Mouse (Mus musculus) lung, postnatal 25 days (tissue): ENCODE measurements at regions not wholly inside any gene's neighbourhood (a gene's known extent, or its start where the extent isn't known, plus 50 kb on each side); places are given as distances from the start of the nearest gene placed in this dataset.
A peak's percentile ranks its signal among the peaks of the same experiment; 100 is the strongest.
"Not testable (repeated sequence)": the region's sequence is repeated elsewhere in the genome, so short reads cannot be mapped to it uniquely, and the experiment has no call there.

ENCODE experiments used
- DNase-seq: peaks from one replicate; pipeline ENCODE4 v3.0.0; 2022; ENCODE audit warnings: low spot score

DNA sequence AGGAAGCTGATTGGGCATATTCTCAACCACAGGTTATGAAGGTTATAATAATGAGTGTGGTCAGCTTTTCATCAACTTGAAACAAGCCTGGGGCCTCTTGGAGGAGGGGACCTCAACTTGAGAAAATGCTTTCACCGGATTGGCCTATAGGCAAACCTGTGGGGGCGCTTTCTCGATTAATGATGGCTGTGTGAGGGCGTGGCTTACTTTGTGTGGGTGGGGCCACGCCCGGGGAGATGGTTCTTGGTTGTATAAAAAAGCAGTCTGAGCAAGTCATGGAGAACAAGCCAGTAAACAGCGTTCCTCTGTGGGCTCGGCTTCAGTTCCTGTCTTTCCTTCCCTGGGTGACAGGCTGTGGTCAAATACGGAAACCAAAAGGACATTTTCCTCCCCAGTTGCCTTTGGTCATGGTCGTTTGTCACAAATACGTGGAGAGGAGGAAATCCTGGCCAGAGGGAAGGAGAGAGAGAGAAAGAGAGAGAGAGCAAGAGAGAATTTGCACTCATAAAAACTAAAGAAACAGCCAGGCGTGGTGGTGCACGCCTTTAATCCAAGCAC, 163.1 kb downstream of the Ifng start:
- no peak for DNase-seq

DNA sequence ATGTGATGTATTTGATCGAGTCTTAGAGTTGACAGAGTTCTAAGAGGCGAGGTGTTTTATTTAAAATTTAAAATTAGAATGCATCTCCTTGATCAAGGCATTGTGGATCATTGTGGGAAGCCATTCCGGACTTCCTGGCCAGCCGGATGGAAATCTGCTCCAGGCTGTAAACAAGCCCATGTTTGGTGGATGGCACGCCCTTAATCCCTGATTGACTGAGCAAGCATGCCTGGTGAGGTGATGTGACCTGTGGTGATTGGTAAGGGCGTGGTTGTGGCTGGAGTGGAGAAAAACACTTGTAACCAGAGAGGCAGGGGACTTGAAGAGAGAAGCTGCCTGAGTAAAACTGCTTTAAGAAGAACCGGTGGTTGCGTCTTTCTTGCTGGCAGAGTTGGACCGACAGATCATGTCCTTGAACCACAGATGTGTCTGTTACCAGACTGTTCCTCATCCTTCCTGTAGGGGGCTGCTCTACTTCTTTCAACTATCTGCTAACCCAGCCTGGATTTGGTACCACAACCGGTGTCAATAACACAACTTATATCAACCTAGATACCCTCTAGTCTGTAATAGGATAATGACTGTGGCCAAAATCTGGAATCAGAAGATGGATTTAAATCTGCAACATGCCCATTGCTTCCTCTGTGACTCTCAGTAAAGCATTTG, 164.4 kb downstream of the Ifng start:
- DNase-seq, result no peak

- no peak for DNase-seq
These were observed 166.6 kb downstream of the Ifng start for GRCm38 (mm10) chr10:118607418-118607817.

- DNase-seq, result no peak
These were observed 167.7 kb downstream of the Ifng start for GRCm38 (mm10) chr10:118608376-118609145.

- no peak for DNase-seq
These were observed 168.3 kb downstream of the Ifng start for GRCm38 (mm10) chr10:118609157-118609556.

DNA sequence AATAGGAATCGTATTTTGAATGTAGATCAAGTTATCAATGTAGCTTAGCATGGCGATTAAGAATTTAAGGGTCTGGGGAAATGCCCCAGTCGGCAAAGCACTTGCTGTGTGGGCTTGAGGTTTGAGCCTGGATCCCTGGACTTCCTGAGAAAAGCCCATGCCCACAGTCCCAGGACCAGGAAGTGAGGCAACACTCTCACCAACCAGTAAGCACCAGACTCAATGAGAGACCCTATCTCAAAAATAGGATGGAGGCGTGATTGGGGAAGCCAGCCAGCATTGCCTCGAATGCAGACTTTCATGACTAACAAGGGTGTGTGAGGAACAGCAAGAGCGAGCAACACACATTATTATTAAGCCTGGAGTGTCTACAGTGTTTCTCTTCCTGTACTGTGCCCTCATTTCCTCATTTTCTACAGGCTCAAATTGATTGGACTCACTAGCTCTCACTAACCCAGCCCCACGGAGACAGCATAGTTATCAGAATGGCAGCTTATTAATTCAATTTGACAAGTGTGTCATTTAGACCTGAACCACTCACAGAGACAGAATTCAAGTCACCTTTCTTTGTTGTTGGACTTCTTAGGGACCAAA, 170.1 kb downstream of the Ifng start:
- DNase-seq, result no peak

- DNase-seq, result no peak
These were observed 171.2 kb downstream of the Ifng start for GRCm38 (mm10) chr10:118612091-118612490.

DNA sequence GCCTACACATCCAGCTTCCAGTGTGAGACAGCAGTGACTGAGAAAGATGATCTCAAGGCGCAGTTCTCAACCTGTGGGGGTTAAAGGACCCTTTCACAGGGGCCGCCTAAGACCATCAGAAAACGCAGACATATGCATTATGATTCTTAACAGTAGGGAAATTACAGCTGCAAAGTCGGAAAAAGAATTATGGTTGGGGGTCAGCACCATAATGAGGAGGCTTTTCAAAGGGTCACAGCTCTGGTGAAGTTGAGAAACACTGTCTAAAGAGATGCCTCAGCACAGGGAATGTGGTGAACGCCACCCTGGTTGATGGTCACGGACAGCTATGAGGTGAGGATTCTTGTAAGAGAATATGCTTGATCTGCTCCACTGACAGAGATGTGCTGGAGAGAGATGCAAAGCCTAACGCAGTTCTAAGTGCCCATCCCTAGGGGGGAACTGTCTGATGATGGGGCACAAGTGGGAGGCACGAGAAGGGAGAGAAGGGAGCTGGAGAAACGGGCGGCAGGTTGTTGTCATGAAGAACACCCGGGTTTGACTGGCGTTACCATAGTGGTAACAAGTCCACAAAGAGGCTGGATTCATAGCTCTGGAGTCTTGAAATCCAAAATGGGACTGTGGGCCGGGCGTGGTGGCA, 172.3 kb downstream of the Ifng start:
- DNase-seq, result no peak

DNA sequence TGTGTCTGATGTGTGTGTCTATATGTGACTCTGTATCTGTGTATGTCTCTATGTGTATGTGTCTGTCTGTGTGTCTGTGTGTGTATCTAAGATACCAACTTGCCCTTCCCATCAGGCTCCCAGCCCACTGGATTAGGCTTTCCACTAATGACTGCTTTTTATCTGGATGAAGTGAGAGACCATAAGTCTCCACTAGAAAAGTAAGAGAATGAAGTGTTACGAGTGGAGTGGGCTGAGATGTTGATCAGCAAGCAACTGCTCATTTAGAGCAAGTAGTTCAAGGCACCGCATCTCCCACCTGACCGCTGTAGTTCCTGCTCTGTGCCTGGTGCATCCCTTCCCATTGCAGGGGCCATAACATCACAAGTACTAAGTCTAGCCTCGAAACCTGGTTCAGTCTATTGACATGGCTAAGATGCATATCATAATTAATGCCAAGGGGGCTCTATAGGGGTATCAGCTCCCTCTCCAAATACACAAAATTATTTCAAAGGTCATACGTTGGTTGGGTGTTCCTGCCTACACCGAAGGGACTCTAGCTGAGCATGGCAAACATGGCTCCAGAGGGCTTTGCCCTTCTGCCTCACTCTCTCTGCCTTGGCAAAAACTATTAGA, 173.5 kb downstream of the Ifng start:
- no peak for DNase-seq

- no peak for DNase-seq
These were observed 174.5 kb downstream of the Ifng start for GRCm38 (mm10) chr10:118615131-118616020.

DNA sequence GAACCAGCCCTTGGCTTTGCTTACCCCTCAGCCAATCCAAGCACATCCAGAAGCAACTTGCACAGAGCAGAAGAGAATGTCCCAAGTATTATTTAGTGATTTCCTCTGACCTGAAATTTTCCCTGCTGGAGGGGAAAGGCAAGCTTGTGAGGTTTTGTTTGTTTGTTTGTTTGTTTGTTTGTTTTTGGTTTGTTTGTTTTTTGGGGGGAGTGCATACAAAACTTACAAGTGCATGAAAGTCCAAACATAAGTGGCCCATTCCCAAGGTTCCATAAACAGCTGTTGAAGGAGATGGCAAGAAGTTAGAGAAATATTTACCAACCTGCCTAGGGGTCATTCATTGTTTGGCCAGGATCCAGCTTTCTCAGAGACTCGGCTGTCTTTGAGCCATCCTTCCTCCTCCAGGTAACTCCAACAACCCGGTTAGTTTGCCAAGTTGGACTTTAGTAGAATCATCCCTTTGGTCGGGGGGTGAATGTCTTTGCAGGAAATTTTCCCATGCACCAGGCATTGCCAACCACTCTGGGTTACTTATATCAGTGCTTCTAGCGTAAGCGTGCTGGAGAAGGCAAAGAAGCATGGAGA, 175.3 kb downstream of the Ifng start:
- no peak for DNase-seq

- no peak for DNase-seq
These were observed 176.6 kb downstream of the Ifng start for GRCm38 (mm10) chr10:118617291-118618044.

- not testable (repeated sequence) for DNase-seq
These were observed 177.4 kb downstream of the Ifng start for GRCm38 (mm10) chr10:118618251-118618650.

DNA sequence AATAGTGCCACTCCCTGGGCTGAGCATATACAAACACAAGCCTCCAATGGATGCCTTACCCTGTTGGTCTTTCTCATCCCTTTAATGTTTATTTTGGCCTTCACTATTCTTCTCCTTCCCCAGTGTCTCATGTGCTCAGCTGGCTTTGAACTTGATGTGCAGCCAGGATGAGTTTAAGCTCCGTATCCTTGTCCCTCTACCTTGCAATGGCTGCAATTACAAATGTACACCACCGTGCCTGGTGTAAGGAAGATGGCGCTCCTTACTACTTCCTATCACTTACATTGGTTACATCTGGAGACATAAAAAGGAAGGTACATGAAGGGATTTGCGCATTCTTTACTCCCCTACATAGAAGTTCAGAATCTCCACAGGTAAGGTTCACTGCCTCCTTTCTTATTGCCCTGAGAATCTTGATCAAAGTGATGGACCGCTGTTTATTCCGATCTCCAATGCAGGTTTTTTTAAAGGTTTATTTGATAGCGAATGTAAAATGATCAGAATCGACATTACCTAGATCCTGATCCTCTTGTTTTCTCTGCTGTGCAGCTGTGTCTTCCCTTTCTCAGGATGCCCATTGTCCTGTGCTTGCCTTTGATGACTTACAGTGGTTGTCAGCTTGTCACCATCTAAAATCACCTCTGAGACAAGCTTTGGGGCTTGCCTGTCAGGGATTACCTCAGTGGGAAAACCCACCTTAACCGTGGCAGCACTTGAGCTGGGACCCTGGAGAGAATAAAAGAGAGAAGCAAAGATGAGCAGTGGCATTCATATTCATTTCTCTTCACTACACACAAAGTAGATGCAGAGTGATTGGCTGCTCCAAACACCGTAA, 178.1 kb downstream of the Ifng start:
- no peak for DNase-seq

DNA sequence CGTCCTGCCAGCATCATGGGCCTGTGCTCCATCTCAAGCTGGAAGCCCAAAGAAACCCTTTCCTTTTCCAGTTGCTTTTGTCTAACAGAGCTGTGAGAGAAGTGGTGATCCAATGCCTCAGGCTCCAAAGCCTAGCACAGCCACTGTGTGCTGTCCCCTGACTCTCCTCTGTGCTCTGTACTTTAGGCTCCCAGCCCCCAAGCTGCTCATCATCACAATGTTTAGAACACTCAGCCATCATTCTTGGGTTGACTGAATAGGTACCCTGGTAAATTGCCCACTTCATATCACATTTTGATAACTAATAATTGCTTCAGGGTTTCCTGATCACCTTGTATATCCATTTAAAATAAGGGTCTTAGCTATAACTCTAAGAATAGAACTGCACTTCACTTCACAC, 178.8 kb downstream of the Ifng start:
- DNase-seq, result no peak

DNA sequence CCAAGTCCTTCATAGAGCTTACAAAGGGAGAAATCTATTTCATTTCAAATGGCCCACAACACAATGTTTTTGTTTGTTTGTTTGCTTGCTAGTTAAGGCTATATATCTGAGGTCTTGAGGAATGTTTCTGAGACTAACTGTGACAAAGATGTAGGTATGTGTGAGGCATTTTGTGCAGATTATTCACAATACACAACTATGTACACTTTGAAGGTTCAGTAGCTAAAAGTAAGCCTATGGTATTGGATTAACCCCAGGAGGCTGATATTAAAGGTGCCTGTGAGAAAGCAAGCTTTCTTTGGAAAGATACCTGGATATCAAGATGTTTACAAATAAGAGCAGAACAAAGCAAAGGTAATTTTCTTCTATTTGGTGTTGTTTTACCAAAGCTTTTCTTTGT, 179.8 kb downstream of the Ifng start:
- DNase-seq, result no peak

GRCm38 (mm10) chr10:118621546-118621945, 180.7 kb downstream of the Ifng start:
- DNase-seq, result no peak

DNA sequence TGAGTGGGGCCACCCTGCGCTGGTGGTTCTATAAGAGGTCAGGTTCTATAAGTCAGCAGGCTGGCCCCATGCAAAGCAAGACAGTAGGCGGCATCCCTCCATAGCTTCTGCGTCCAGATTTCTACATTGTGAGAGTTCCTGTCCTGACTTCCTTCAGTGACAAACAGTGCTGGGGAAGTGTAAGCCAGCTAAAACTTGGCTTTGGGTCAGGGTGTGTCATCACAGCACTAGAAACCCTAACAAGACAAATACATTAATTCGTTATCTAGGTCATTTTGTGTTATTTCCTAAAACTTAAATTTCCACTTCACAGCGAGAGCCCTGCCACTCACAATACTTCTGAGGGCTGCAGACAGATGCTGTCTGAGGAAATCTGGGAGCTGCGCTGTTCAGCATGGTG, 181.3 kb downstream of the Ifng start:
- DNase-seq, result peak; percentile 2

- DNase-seq, result no peak
These were observed 182.1 kb downstream of the Ifng start for GRCm38 (mm10) chr10:118622916-118623315.
